Mouse (Mus musculus): ENCODE measurements around the gene Mapk8ip1. TPM values are rescaled to one million over a fixed set of nuclear protein-coding genes. Genes with fewer than 3 reads are reported as not detected.
A peak's percentile ranks its signal among the peaks of the same experiment; 100 is the strongest.

Mapk8ip1 gene
- polyA plus RNA-seq, 1 experiment from 2014 or later = 11.3 TPM

DNA sequence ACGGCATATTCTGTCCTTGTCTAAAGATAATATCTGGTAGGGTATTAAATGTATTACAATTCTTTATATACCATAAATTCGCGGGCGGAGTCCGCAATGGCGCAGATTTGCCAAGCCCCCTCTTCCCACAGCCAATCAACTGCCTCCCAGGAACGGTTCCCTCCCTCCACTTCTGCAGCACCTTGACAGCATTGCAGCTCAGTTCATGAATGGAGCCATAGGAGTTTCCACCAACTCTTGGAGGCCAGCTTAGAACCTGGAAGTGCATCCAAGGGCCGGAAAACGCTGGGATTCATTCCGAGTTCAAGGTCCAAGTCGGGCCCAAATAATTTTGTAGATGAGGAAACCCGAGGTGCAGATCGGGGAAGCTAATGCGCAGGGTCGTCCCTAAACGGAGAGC, 26.5 kb downstream of the Mapk8ip1 start, which contains the start of the genes Pex16 and Large2:
TSS of gene Pex16 (plus strand) at position 163 of the 400 bp plus-strand sequence.
TSS of gene Large2 (minus strand) at position 356 of the 400 bp plus-strand sequence.
- Histone ChIP-seq H3K4me2 (replicated peaks; ENCODE audit: low read depth, low read length) (peak within 1 kb of the TSS; percentile 84), H3K27ac (ENCODE audit: low read length) (peak within 1 kb of the TSS; percentile 86), H3K4me1 (ENCODE audit: control insufficient read depth, insufficient read depth, low read length) (peaks cover 31% of the 10 kb centered on the region), H3K27me3 (ENCODE audit: control insufficient read depth, insufficient read depth, low read length) (no peaks in the 10 kb centered on the region), H3K9ac (replicated peaks; ENCODE audit: low read depth, low read length) (peak within 1 kb of the TSS; percentile 45), H3K9me3 (ENCODE audit: control insufficient read depth, low read depth, low read length) (no peaks in the 10 kb centered on the region), H3K36me3 (ENCODE audit: control insufficient read depth, insufficient read depth, low read length) (peaks cover 9% of the 10 kb centered on the region; the same call in 1 of the 2 replicates), H3K4me3 (ENCODE audit: low read depth, low read length) (peak within 1 kb of the TSS; percentile 75)
- ATAC-seq (ENCODE audit: insufficient number of reproducible peaks, insufficient read depth, low FRiP score, low read depth) = no peak; the same call in 1 of the 2 replicates
- 2% methylated on average over 16 of the region's 16 CpGs for WGBS

DNA sequence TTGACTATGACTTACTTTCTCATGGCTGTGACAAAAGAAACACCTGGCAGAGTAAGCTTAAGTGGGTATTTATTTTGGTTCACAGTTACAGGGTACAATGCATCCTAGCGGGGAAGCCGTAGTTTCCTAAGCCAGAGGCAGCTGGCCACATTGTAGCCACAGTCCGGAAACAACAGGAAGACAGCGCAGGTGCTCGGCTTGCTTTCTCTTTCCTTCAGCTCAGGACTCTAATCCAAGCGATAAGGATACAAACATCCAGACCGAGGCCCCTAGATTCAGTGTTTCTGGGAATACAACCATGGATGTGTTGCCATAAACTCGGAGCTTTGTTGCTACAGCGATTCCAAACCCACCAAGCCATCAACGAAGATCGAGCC, 27.6 kb downstream of the Mapk8ip1 start:
- no peak for ATAC-seq (ENCODE audit: insufficient number of reproducible peaks, insufficient read depth, low FRiP score, low read depth)
- peaks cover 31% of the 10 kb centered on the region for H3K4me1 ChIP-seq (ENCODE audit: control insufficient read depth, insufficient read depth, low read length)
- WGBS = 77% methylated on average over 11 of the region's 11 CpGs
- no peaks in the 10 kb centered on the region for H3K27me3 ChIP-seq (ENCODE audit: control insufficient read depth, insufficient read depth, low read length)
- H3K9me3 ChIP-seq (ENCODE audit: control insufficient read depth, low read depth, low read length) = no peaks in the 10 kb centered on the region
- H3K36me3 ChIP-seq (ENCODE audit: control insufficient read depth, insufficient read depth, low read length) = no peaks in the 10 kb centered on the region; the same call in 1 of the 2 replicates
- H3K4me2 ChIP-seq (replicated peaks; ENCODE audit: low read depth, low read length) = no peak overlapping the region
- H3K4me3 ChIP-seq (ENCODE audit: low read depth, low read length) = no peak overlapping the region
- H3K27ac ChIP-seq (ENCODE audit: low read length) = peak overlapping the region; percentile 82
- no peak overlapping the region for H3K9ac ChIP-seq (replicated peaks; ENCODE audit: low read depth, low read length)

DNA sequence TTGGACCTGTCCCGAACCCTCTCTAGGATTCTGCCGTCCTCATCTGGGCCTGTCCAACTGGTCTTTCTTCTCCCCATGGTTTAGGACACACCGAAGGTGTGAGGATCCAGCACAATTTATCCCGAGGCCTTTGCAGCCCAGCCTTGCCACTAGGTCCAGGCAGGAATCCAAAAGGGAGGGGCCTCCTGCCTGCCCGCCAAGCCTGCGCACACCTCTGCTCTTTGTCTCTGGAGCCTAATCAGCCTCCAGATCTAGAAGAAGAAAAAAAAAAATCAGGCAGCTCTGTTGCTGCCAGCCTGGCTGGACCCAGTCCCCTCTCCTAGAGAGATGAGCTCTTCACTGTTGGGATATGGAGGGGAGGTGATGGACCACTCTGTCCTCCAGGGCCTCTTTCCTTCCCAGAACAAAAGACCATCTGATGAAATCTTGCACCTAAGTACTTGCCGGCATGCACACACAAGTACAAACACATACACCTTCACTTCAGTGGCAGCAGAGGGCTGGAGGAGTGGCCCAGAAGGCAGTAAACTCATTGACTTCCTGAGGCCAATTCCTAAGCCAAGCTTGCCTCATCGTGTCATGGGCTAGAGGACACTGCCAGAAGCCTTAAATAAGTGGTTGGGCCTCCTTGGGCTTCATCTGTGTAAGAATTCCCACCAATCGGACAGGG, 28.2 kb downstream of the Mapk8ip1 start:
- Histone ChIP-seq H3K4me2 (replicated peaks; ENCODE audit: low read depth, low read length) (no peak overlapping the region), H3K27me3 (ENCODE audit: control insufficient read depth, insufficient read depth, low read length) (no peaks in the 10 kb centered on the region), H3K4me3 (ENCODE audit: low read depth, low read length) (no peak overlapping the region), H3K36me3 (ENCODE audit: control insufficient read depth, insufficient read depth, low read length) (no peaks in the 10 kb centered on the region), H3K27ac (ENCODE audit: low read length) (peak overlapping the region; percentile 82), H3K9ac (replicated peaks; ENCODE audit: low read depth, low read length) (no peak overlapping the region), H3K9me3 (ENCODE audit: control insufficient read depth, low read depth, low read length) (no peaks in the 10 kb centered on the region), H3K4me1 (ENCODE audit: control insufficient read depth, insufficient read depth, low read length) (peaks cover 31% of the 10 kb centered on the region)
- no peak for ATAC-seq (ENCODE audit: insufficient number of reproducible peaks, insufficient read depth, low FRiP score, low read depth)
- 49% methylated on average over 9 of the region's 9 CpGs for WGBS

DNA sequence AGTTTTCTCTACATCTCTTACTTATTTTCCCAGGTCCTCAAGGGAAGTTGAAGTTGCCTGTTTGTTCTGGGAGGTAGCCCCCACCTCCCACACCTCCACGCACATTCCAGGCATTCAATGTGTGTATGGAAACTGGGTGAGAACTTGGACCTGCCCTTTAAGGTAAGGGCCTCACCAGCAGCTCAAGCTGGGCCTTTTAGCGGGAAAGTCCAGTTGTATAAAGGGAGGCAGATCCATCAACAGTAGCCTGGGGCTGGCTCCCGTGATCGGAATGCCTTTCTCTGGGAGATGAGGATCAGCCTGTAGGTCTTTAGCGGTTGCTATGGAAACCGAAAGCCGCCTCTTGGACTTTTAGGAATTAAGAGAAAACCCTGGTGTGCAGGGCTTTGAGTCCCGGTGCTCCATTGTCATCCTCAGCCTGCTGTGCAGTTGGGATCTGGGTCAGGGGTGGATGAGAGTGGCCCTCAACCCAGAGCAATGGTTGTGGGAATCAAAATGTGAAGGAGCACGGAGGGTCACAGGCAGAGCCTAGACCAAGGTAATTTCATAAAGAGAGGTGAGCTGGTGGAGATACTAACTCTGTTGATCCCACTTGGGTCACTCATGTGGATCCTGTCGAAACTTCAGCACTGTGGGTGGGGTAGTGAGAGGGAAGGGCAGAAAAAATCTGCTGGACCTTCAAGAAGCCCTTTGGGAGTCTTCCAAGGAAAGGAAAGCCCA, 28.9 kb downstream of the Mapk8ip1 start:
- Histone ChIP-seq H3K4me1 (ENCODE audit: control insufficient read depth, insufficient read depth, low read length) (peaks cover 31% of the 10 kb centered on the region), H3K4me2 (replicated peaks; ENCODE audit: low read depth, low read length) (no peak overlapping the region), H3K27ac (ENCODE audit: low read length) (peak overlapping the region; percentile 82), H3K9me3 (ENCODE audit: control insufficient read depth, low read depth, low read length) (no peaks in the 10 kb centered on the region), H3K9ac (replicated peaks; ENCODE audit: low read depth, low read length) (no peak overlapping the region), H3K27me3 (ENCODE audit: control insufficient read depth, insufficient read depth, low read length) (no peaks in the 10 kb centered on the region), H3K4me3 (ENCODE audit: low read depth, low read length) (no peak overlapping the region), H3K36me3 (ENCODE audit: control insufficient read depth, insufficient read depth, low read length) (no peaks in the 10 kb centered on the region)
- no peak for ATAC-seq (ENCODE audit: insufficient number of reproducible peaks, insufficient read depth, low FRiP score, low read depth)
- 25% methylated on average over 10 of the region's 10 CpGs for WGBS

GRCm38 (mm10) chr2:92370821-92371805, 29.9 kb downstream of the Mapk8ip1 start:
- peak; percentile 59 for ATAC-seq (ENCODE audit: insufficient number of reproducible peaks, insufficient read depth, low FRiP score, low read depth)
- H3K4me3 ChIP-seq (ENCODE audit: low read depth, low read length) = peak overlapping the region; percentile 34
- no peaks in the 10 kb centered on the region for H3K36me3 ChIP-seq (ENCODE audit: control insufficient read depth, insufficient read depth, low read length)
- H3K27ac ChIP-seq (ENCODE audit: low read length) = peak overlapping the region; percentile 82
- H3K4me1 ChIP-seq (ENCODE audit: control insufficient read depth, insufficient read depth, low read length) = peaks cover 28% of the 10 kb centered on the region
- H3K9ac ChIP-seq (replicated peaks; ENCODE audit: low read depth, low read length) = peak overlapping the region; percentile 15; the same call in 1 of the 2 replicates
- H3K4me2 ChIP-seq (replicated peaks; ENCODE audit: low read depth, low read length) = peak overlapping the region; percentile 54
- no peaks in the 10 kb centered on the region for H3K9me3 ChIP-seq (ENCODE audit: control insufficient read depth, low read depth, low read length)
- 2% methylated on average over 45 of the region's 45 CpGs for whole genome bisulfite sequencing
- no peaks in the 10 kb centered on the region for H3K27me3 ChIP-seq (ENCODE audit: control insufficient read depth, insufficient read depth, low read length)

DNA sequence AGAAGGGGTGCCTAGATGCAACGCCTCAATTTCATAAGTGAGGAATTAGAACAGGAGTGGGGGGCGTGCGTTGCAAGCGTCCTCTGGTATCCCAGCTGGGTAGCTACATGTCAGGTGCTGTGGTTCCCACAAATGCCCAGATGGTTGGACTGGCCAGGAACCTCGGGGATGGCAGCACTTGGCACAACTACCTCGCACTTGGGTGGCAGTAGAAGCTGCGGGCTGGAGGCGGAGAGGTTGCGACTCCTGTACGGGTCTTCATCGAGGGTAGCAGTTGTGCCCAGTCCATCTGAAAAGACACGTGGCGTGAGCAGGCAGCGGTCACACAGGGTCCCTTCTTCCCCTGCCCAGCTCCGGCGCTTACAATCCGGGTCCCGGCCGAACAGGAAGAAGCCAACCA, 30.7 kb downstream of the Mapk8ip1 start:
- no peak for ATAC-seq (ENCODE audit: insufficient number of reproducible peaks, insufficient read depth, low FRiP score, low read depth)
- Histone ChIP-seq H3K27me3 (ENCODE audit: control insufficient read depth, insufficient read depth, low read length) (no peaks in the 10 kb centered on the region), H3K4me1 (ENCODE audit: control insufficient read depth, insufficient read depth, low read length) (peaks cover 23% of the 10 kb centered on the region), H3K27ac (ENCODE audit: low read length) (no peak overlapping the region), H3K4me3 (ENCODE audit: low read depth, low read length) (peak overlapping the region; percentile 34), H3K36me3 (ENCODE audit: control insufficient read depth, insufficient read depth, low read length) (no peaks in the 10 kb centered on the region), H3K4me2 (replicated peaks; ENCODE audit: low read depth, low read length) (peak overlapping the region; percentile 54), H3K9ac (replicated peaks; ENCODE audit: low read depth, low read length) (peak overlapping the region; percentile 15; the same call in 1 of the 2 replicates), H3K9me3 (ENCODE audit: control insufficient read depth, low read depth, low read length) (no peaks in the 10 kb centered on the region)
- 8% methylated on average over 19 of the region's 19 CpGs for WGBS

- Histone ChIP-seq H3K36me3 (ENCODE audit: control insufficient read depth, insufficient read depth, low read length) (peaks cover 3% of the 10 kb centered on the region; the same call in 1 of the 2 replicates), H3K27me3 (ENCODE audit: control insufficient read depth, insufficient read depth, low read length) (no peaks in the 10 kb centered on the region), H3K4me1 (ENCODE audit: control insufficient read depth, insufficient read depth, low read length) (peaks cover 17% of the 10 kb centered on the region), H3K27ac (ENCODE audit: low read length) (no peak overlapping the region), H3K4me2 (replicated peaks; ENCODE audit: low read depth, low read length) (no peak overlapping the region), H3K9me3 (ENCODE audit: control insufficient read depth, low read depth, low read length) (no peaks in the 10 kb centered on the region), H3K4me3 (ENCODE audit: low read depth, low read length) (no peak overlapping the region), H3K9ac (replicated peaks; ENCODE audit: low read depth, low read length) (no peak overlapping the region)
- no peak for ATAC-seq (ENCODE audit: insufficient number of reproducible peaks, insufficient read depth, low FRiP score, low read depth)
- WGBS = 25% methylated on average over 20 of the region's 20 CpGs
These were observed 33.6 kb downstream of the Mapk8ip1 start for GRCm38 (mm10) chr2:92367383-92368029.
